9 mouse cellular contexts compared by ENCODE assay signal in the genomic region with DNA sequence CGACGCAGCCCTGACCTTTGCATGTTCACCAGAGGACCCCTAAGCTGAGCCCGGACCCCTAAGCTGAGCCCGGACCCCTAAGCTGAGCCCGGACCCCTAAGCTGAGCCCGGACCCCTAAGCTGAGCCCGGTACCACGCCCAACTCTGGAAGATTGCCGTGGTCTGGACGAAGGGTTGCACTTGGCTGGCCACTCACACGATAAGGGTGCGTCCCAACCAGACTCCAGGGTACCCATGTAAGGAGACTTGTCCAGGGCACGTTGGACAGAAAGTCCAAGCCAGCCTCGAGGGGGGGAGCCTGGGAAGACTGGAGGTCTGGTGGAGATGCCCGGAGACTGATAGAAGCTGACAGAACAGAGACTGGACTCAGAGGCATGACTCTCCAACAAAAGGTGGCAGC. TPM values are rescaled to one million over a fixed set of nuclear protein-coding genes. Genes with fewer than 3 reads are reported as not detected.
DNase-seq lines count a peak whose midpoint lies in the region; ATAC-seq and TF ChIP-seq lines count a peak whose summit lies in the region.
"Had no signal": no experiment of that assay in that cellular context is flagged by ENCODE, and none has a peak within 500 bp of the region (broad histone marks: within the 10 kb centered on the region; RNA-seq: fewer than 3 reads in every experiment).

No protein-coding gene starts in this region.

- no peaks in the 10 kb centered on the region for H3K79me2 ChIP-seq in myocyte (ENCODE audit: control insufficient read depth, insufficient read depth)

- no peak for ATAC-seq in intestine, embryonic 15.5 days

- peaks cover 47% of the 10 kb centered on the region for H3K4me1 ChIP-seq in forebrain, embryonic 10.5 days
- H3K4me1 ChIP-seq in intestine, embryonic 15.5 days (replicated peaks), result peaks cover 18% of the 10 kb centered on the region

- intact Hi-C loops in gastrocnemius, postnatal 14 days (cut with DNase I; ENCODE audit: low total_unique reads), result no loop called here

- no peak for DNase-seq in layer of hippocampus, adult 2 months (ENCODE audit: low spot score in 2 of 2)
- no peak for DNase-seq in layer of hippocampus, postnatal 10 days (ENCODE audit: low spot score in 2 of 2)
- no peak for DNase-seq in forebrain, embryonic 10.5 days (ENCODE audit: extremely low spot score, low spot score)
- no peak for DNase-seq in natural killer cell, adult 2 months (ENCODE audit: low spot score in 2 of 2)
- DNase-seq in frontal cortex, postnatal 10 days (ENCODE audit: low spot score in 2 of 2), result no peak
- DNase-seq in gastrocnemius, postnatal 14 days, result no peak

- no peak overlapping the region for H3K27ac ChIP-seq in layer of hippocampus, adult 2 months
- H3K27ac ChIP-seq in forebrain, embryonic 10.5 days, result no peak overlapping the region
- H3K27ac ChIP-seq in intestine, embryonic 15.5 days, result no peak overlapping the region

- 26% methylated on average over 15 of the region's 15 CpGs for WGBS in forebrain, embryonic 10.5 days
- 22% methylated on average over 15 of the region's 15 CpGs for WGBS in intestine, embryonic 15.5 days

- H3K36me3 ChIP-seq in forebrain, embryonic 10.5 days (replicated peaks), result no peaks in the 10 kb centered on the region
- no peaks in the 10 kb centered on the region for H3K36me3 ChIP-seq in intestine, embryonic 15.5 days
- no peaks in the 10 kb centered on the region for H3K36me3 ChIP-seq in myocyte (ENCODE audit: control insufficient read depth, insufficient read depth)

- no peak overlapping the region for H3K9ac ChIP-seq in intestine, embryonic 15.5 days

- H3K4me2 ChIP-seq in intestine, embryonic 15.5 days (replicated peaks), result peak overlapping the region; percentile 98
- peak overlapping the region; percentile 100 for H3K4me2 ChIP-seq in myocyte (ENCODE audit: low read depth)

- no peak for TF ChIP-seq POLR2A in myocyte (IDR thresholded peaks at IDR 0.05; ENCODE audit: insufficient read length, low read depth)

- no peaks in the 10 kb centered on the region for H3K9me3 ChIP-seq in forebrain, embryonic 10.5 days
- H3K9me3 ChIP-seq in intestine, embryonic 15.5 days, result no peaks in the 10 kb centered on the region

- peak overlapping the region; percentile 68; the same call in 1 of the 2 replicates for H3K4me3 ChIP-seq in layer of hippocampus, adult 2 months
- H3K4me3 ChIP-seq in forebrain, embryonic 10.5 days, result peak overlapping the region; percentile 68
- H3K4me3 ChIP-seq in intestine, embryonic 15.5 days (replicated peaks), result no peak overlapping the region; the same call in 1 of the 2 replicates
- H3K4me3 ChIP-seq in myocyte, result peak overlapping the region; percentile 55

- TF ChIP-seq CTCF in layer of hippocampus, adult 2 months (conservative IDR thresholded peaks at IDR 0.05), result no peak

- H3K27me3 ChIP-seq in forebrain, embryonic 10.5 days (ENCODE audit: poor library complexity, severe bottlenecking), result peaks cover 81% of the 10 kb centered on the region
- H3K27me3 ChIP-seq in intestine, embryonic 15.5 days (replicated peaks), result peaks cover 21% of the 10 kb centered on the region
- H3K27me3 ChIP-seq in myocyte (ENCODE audit: control insufficient read depth, insufficient read depth, insufficient read length), result no peaks in the 10 kb centered on the region

- H3ac ChIP-seq in myocyte (ENCODE audit: control insufficient read depth, insufficient read length), result peak overlapping the region; percentile 43

TF ChIP-seq in myocyte, 11 proteins besides CTCF, POLR2A, EP300 and RAD21:
- TF ChIP-seq CEBPB (IDR thresholded peaks at IDR 0.05; ENCODE audit: insufficient read depth, poor library complexity, severe bottlenecking), result no peak
- TF ChIP-seq TCF3 (IDR thresholded peaks at IDR 0.05; ENCODE audit: insufficient read length, low read depth), result no peak
- TF ChIP-seq TCF12 (IDR thresholded peaks at IDR 0.05; ENCODE audit: insufficient read depth, poor library complexity, severe bottlenecking), result no peak
- TF ChIP-seq REST (IDR thresholded peaks at IDR 0.05; ENCODE audit: insufficient read depth, insufficient read length), result no peak
- no peak for TF ChIP-seq MAX (IDR thresholded peaks at IDR 0.05; ENCODE audit: low read depth)
- no peak for TF ChIP-seq USF1 (IDR thresholded peaks at IDR 0.05; ENCODE audit: low read depth)

RNA-seq across cellular contexts. Expression of a gene that starts 5.2 kb away (rescaled TPM):
- total RNA-seq in layer of hippocampus, adult 2 months (2021), result 1 to 10 TPM; 2.2 to 2.9 TPM
- 1 to 10 TPM; 1.3 to 1.4 TPM for total RNA-seq in layer of hippocampus, postnatal 10 days (2021)
- polyA plus RNA-seq in forebrain, embryonic 10.5 days (2016; fragmentation: Nextera tagmentation; extraction: Ambion mirVana), result 0.33 and 0.48 TPM in 2 replicates
- polyA plus RNA-seq in intestine, embryonic 15.5 days (2015; fragmentation: Nextera tagmentation; extraction: Ambion mirVana), result 0.70 and 0.78 TPM in 2 replicates
- 4.5 TPM for polyA plus RNA-seq in myocyte (2012; fragmentation: generic; extraction: Trizol)
- total RNA-seq in gastrocnemius, postnatal 14 days (2021), result under 1 TPM; 0.27 to 0.43 TPM
- total RNA-seq: hematopoietic stem cell, adult 5-6 weeks had no signal

RNA-seq across cellular contexts. Expression of a gene that starts 21.5 kb away (rescaled TPM):
- total RNA-seq in layer of hippocampus, adult 2 months (2021), result 10 to 100 TPM; 17.3 to 18.8 TPM
- 10 to 100 TPM; 17.2 to 18.7 TPM for total RNA-seq in layer of hippocampus, postnatal 10 days (2021)
- polyA plus RNA-seq in forebrain, embryonic 10.5 days (2016; fragmentation: Nextera tagmentation; extraction: Ambion mirVana), result 13.4 and 13.8 TPM in 2 replicates
- 7.0 and 7.6 TPM in 2 replicates for polyA plus RNA-seq in intestine, embryonic 15.5 days (2015; fragmentation: Nextera tagmentation; extraction: Ambion mirVana)
- 4.5 TPM for polyA plus RNA-seq in myocyte (2012; fragmentation: generic; extraction: Trizol)
- 1 to 10 TPM; 5.1 to 5.7 TPM for total RNA-seq in gastrocnemius, postnatal 14 days (2021)
